Mouse (Mus musculus): ENCODE results near the gene Hspa12b. TPM values are rescaled to one million over a fixed set of nuclear protein-coding genes. Genes with fewer than 3 reads are reported as not detected.
A peak's percentile ranks its signal among the peaks of the same experiment; 100 is the strongest.

Gene Hspa12b
- polyA plus RNA-seq, 1 experiment = 3.3 TPM

DNA sequence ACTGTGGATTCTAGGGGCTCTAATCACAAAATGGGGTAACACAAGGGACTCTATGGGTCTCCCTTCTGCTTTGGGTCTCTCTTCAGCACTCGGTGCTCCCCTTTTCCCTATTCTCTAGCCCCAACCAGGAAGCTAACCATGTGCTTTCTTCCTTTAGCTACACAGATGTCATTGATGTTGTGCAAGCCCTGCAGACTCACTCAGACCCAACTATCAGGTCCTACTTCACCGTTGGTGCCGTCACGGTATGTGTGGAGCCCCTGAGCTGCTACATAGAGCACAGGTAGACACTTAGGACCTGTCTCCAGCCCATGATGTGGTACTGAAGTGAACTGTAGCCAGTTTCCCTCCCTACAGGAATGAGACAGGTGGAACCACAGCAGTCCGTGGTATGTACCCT lies 21.1 kb upstream of the Hspa12b start:
- Histone ChIP-seq H3K79me2 (ENCODE audit: control insufficient read depth, insufficient read depth) (no peaks in the 10 kb centered on the region), H3K27me3 (ENCODE audit: control insufficient read depth, insufficient read depth, insufficient read length) (no peaks in the 10 kb centered on the region), H3ac (ENCODE audit: control insufficient read depth, insufficient read length) (no peak overlapping the region), H3K36me3 (ENCODE audit: control insufficient read depth, insufficient read depth) (no peaks in the 10 kb centered on the region), H3K4me2 (ENCODE audit: low read depth) (no peak overlapping the region), H3K4me3 (no peak overlapping the region)
- TF ChIP-seq SRF (IDR thresholded peaks at IDR 0.05; ENCODE audit: control insufficient read depth, insufficient read length, low read depth) (no peak), MYOD1 (IDR thresholded peaks at IDR 0.05; ENCODE audit: control insufficient read depth in 1 of 3, insufficient read length in 2 of 3, low read depth in 2 of 3) (no peak)

DNA sequence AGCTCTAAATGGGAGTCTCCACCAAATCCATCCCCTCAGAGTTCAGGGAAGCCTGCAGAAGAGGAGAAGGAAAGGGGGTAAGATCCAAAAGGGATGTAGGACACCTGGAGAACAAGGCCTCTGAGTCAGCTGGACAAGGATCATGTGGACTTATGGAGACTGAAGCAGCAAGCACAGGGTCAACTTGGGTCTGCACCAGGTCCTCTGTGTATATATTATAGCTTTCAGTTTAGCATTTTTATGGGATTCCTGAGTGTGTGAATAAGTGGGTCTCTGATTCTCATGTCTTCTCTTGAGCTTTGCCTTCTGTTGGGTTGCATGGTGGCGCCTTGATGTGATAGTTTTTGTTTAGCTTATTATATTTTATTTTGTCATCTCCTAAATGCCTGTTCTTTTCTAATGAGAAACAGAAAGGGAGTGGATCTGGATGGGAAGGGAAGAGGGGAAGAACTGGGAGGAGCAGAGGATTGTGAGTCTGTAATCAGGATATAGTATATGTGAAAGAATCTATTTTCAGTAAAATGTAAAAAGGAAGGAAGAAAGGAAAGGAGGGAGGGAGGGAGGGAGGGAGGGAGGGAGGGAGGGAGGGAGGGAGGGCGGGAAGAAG lies 8.0 kb upstream of the Hspa12b start:
- Histone ChIP-seq H3K4me2 (ENCODE audit: low read depth) (no peak overlapping the region), H3K79me2 (ENCODE audit: control insufficient read depth, insufficient read depth) (no peaks in the 10 kb centered on the region), H3K36me3 (ENCODE audit: control insufficient read depth, insufficient read depth) (no peaks in the 10 kb centered on the region), H3K4me3 (no peak overlapping the region), H3ac (ENCODE audit: control insufficient read depth, insufficient read length) (no peak overlapping the region), H3K27me3 (ENCODE audit: control insufficient read depth, insufficient read depth, insufficient read length) (no peaks in the 10 kb centered on the region)
- TF ChIP-seq MYOG (IDR thresholded peaks at IDR 0.05; ENCODE audit: control insufficient read depth in 1 of 3, insufficient read depth in 1 of 3, insufficient read length in 2 of 3, low read depth in 2 of 3) (no peak), POLR2AphosphoS2 (IDR thresholded peaks at IDR 0.05; ENCODE audit: insufficient read length, low read depth) (no peak), REST (IDR thresholded peaks at IDR 0.05; ENCODE audit: insufficient read depth, insufficient read length) (no peak), SRF (IDR thresholded peaks at IDR 0.05; ENCODE audit: control insufficient read depth, insufficient read length, low read depth) (no peak), POLR2A (IDR thresholded peaks at IDR 0.05; ENCODE audit: insufficient read length, low read depth) (no peak)

DNA sequence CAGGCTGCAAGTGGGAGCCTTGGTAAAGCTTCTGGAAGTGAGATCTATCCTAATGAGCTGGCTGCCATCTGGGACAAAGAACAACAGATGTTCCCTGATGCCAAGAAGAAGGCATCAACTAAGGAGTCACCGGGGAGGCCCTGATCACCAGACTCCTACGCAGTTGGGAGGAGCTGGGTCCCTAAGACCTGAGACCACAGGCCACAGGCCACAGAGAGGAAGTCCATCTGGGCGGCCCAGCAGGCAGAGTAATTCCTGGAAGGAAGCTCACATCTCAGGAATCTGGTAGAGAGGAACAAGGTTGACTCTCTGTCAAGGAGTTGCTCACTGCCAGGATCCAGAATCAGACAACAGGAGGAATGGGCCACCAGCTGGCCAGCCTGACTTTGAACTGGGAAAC lies 2.9 kb upstream of the Hspa12b start:
- H3K4me3 ChIP-seq = no peak overlapping the region
- TF ChIP-seq MYOD1 (IDR thresholded peaks at IDR 0.05; ENCODE audit: control insufficient read depth in 1 of 3, insufficient read length in 2 of 3, low read depth in 2 of 3) = peak in 1 of 3 experiments; percentile 54
- TF ChIP-seq REST (IDR thresholded peaks at IDR 0.05; ENCODE audit: insufficient read depth, insufficient read length) = no peak
- H3ac ChIP-seq (ENCODE audit: control insufficient read depth, insufficient read length) = no peak overlapping the region
- H3K27me3 ChIP-seq (ENCODE audit: control insufficient read depth, insufficient read depth, insufficient read length) = no peaks in the 10 kb centered on the region
- no peaks in the 10 kb centered on the region for H3K79me2 ChIP-seq (ENCODE audit: control insufficient read depth, insufficient read depth)
- peak overlapping the region; percentile 50 for H3K4me2 ChIP-seq (ENCODE audit: low read depth)
- no peaks in the 10 kb centered on the region for H3K36me3 ChIP-seq (ENCODE audit: control insufficient read depth, insufficient read depth)

DNA sequence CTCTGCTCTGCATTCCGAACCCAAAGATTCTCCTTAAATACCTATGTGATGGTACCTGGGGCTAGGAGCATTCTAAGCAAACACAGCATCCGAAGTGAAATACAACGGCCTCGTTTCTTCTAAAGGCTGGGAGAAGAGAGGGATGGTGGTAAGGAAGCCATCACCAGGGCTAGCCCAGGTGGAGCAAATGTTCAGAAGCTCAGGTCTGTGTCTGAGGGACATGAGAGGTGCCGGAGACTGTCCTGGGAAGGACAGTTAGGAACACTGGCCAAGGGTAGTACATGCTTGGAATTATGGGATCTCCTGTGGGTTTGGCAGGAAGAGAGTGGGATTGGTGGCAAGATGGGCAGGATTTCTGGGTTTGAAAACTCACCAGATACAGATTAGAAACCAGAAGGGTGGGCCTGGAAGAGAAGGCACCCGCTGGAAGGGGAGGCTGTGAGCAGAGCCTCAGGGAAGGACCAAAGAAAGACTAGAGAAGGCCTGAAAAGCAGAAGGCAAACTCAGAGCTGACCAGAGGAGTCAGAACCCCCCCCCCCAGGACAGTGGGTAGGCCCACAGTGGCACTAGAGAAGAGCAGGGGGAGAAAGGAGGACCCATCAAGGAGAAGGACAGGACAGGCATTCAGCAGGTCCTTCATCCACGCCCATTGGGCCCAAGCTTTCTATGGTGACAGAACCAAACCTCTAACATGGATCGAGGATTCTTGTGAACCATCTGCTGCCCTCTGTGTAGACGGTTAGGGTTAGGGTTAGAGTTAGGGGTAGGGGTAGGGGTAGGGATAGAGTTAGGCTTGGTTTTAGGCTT lies 1.7 kb upstream of the Hspa12b start:
- no peak overlapping the region for H3K4me2 ChIP-seq (ENCODE audit: low read depth)
- no peak overlapping the region for H3ac ChIP-seq (ENCODE audit: control insufficient read depth, insufficient read length)
- H3K79me2 ChIP-seq (ENCODE audit: control insufficient read depth, insufficient read depth) = no peaks in the 10 kb centered on the region
- TF ChIP-seq USF1 (IDR thresholded peaks at IDR 0.05; ENCODE audit: low read depth) (no peak), POLR2A (IDR thresholded peaks at IDR 0.05; ENCODE audit: insufficient read length, low read depth) (no peak), MAX (IDR thresholded peaks at IDR 0.05; ENCODE audit: low read depth) (no peak), CEBPB (IDR thresholded peaks at IDR 0.05; ENCODE audit: insufficient read depth, poor library complexity, severe bottlenecking) (no peak), REST (IDR thresholded peaks at IDR 0.05; ENCODE audit: insufficient read depth, insufficient read length) (no peak), POLR2AphosphoS2 (IDR thresholded peaks at IDR 0.05; ENCODE audit: insufficient read length, low read depth) (no peak), TCF3 (IDR thresholded peaks at IDR 0.05; ENCODE audit: insufficient read length, low read depth) (no peak), TCF12 (IDR thresholded peaks at IDR 0.05; ENCODE audit: insufficient read depth, poor library complexity, severe bottlenecking) (no peak), MYOG (IDR thresholded peaks at IDR 0.05; ENCODE audit: control insufficient read depth in 1 of 3, insufficient read depth in 1 of 3, insufficient read length in 2 of 3, low read depth in 2 of 3) (no peak)
- no peaks in the 10 kb centered on the region for H3K27me3 ChIP-seq (ENCODE audit: control insufficient read depth, insufficient read depth, insufficient read length)
- no peak overlapping the region for H3K4me3 ChIP-seq
- H3K36me3 ChIP-seq (ENCODE audit: control insufficient read depth, insufficient read depth) = no peaks in the 10 kb centered on the region

DNA sequence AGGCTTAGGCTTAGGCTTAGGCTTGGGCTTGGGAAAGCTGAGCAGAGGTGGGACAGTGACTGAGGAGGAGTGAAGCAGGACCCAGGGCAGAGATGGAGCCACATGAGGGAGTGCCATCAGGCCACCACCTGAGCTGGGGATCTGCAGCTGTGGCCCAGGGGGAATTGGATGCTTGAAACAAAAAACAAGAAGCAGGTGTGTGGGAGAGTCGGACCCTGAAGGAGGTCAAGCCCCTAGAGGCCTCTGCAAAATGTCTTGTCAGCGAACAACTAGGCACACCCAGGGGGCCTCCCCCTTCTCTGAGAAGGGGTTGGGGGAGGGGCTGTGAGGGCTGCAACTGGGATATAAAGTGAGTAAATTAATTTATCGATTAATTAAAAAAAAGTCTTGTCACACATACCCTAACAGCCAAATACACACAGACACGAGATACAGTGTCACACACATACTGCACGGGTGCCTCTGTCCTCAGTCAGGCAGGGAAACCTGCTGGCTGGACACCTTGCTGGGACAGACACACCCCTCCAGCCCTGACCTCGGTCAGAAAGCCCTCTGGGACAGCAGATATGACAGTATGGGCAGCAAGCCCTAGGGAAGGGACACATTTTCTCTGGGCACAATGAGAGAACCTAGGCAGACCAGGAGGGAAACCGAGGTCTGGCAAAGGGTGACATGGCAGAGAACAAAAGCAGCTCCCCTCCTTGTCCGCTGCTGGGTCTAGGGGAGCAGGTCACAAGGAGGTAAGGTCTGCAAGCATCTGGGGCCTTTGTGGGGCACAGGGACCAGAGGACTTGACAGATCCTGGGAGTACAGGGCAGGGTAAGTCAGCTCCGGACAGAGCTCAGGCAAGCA lies 890 bp upstream of the Hspa12b start:
- Histone ChIP-seq H3K4me3 (no peak overlapping the region), H3K27me3 (ENCODE audit: control insufficient read depth, insufficient read depth, insufficient read length) (no peaks in the 10 kb centered on the region), H3ac (ENCODE audit: control insufficient read depth, insufficient read length) (no peak overlapping the region), H3K36me3 (ENCODE audit: control insufficient read depth, insufficient read depth) (no peaks in the 10 kb centered on the region), H3K79me2 (ENCODE audit: control insufficient read depth, insufficient read depth) (no peaks in the 10 kb centered on the region), H3K4me2 (ENCODE audit: low read depth) (no peak overlapping the region)
- TF ChIP-seq POLR2AphosphoS2 (IDR thresholded peaks at IDR 0.05; ENCODE audit: insufficient read length, low read depth) (no peak), MAX (IDR thresholded peaks at IDR 0.05; ENCODE audit: low read depth) (no peak)

Data from myocyte (in vitro differentiated cells).